Mouse (Mus musculus): ENCODE data around the gene Rasal2. TPM values are rescaled to one million over a fixed set of nuclear protein-coding genes. Genes with fewer than 3 reads are reported as not detected.

Gene Rasal2
- polyA plus RNA-seq, 2 experiments, result 0.58 to 1.1 TPM

DNA sequence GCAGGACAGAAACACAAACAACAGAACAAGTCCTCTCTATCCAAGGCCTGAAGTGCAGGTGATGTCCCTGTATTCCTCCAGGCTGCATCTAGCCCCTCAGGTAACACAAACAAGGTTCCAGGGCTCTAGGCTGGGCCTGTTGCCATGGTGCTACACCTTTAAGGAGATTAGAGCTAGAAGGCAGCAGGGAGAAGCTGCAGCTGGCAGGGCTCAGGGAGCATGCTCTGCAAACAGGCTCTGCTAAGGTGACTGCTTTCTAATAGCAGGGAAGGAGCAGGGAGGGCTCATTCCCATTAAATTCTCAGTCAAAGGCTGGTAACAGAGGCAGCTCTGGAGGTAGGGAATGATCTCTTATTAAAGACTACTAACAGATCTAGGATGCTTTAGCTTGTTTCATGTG is 231.3 kb downstream of the Rasal2 start:
- ATAC-seq (ENCODE audit: insufficient read depth) (no peak), DNase-seq (ENCODE audit: low read depth in 3 of 3, low spot score in 3 of 3) (no peak)
- H3K4me2 ChIP-seq (ENCODE audit: low read depth), result no peak overlapping the region
- TF ChIP-seq CTCF (IDR thresholded peaks at IDR 0.05; ENCODE audit: low read depth) (no peak), EP300 (IDR thresholded peaks at IDR 0.05; ENCODE audit: low read depth) (no peak)
- H3K36me3 ChIP-seq (replicated peaks; ENCODE audit: control insufficient read depth, insufficient read depth, low read depth), result no peaks in the 10 kb centered on the region
- H3K9me3 ChIP-seq (ENCODE audit: control insufficient read depth, low read length), result no peaks in the 10 kb centered on the region
- H3K27me3 ChIP-seq (ENCODE audit: control insufficient read depth, insufficient read depth, low read length), result no peaks in the 10 kb centered on the region
- no peak overlapping the region for H3K9ac ChIP-seq (replicated peaks)
- H3K4me3 ChIP-seq (ENCODE audit: insufficient read depth in 1 of 2, low read depth in 2 of 2, low read length in 2 of 2), result no peak overlapping the region
- no peaks in the 10 kb centered on the region for H3K4me1 ChIP-seq (replicated peaks; ENCODE audit: control insufficient read depth in 2 of 2, insufficient read depth in 2 of 2, low read length in 1 of 2)
- H3K27ac ChIP-seq, result no peak overlapping the region

GRCm38 (mm10) chr1:157178988-157179764 is 233.2 kb downstream of the Rasal2 start:
- Histone ChIP-seq H3K4me2 (ENCODE audit: low read depth) (no peak overlapping the region), H3K36me3 (replicated peaks; ENCODE audit: control insufficient read depth, insufficient read depth, low read depth) (no peaks in the 10 kb centered on the region), H3K4me3 (ENCODE audit: insufficient read depth in 1 of 2, low read depth in 2 of 2, low read length in 2 of 2) (no peak overlapping the region), H3K9ac (replicated peaks) (no peak overlapping the region), H3K27ac (no peak overlapping the region), H3K9me3 (ENCODE audit: control insufficient read depth, low read length) (no peaks in the 10 kb centered on the region), H3K27me3 (ENCODE audit: control insufficient read depth, insufficient read depth, low read length) (no peaks in the 10 kb centered on the region), H3K4me1 (replicated peaks; ENCODE audit: control insufficient read depth in 2 of 2, insufficient read depth in 2 of 2, low read length in 1 of 2) (no peaks in the 10 kb centered on the region)
- ATAC-seq (ENCODE audit: insufficient read depth) (no peak), DNase-seq (ENCODE audit: low read depth in 3 of 3, low spot score in 3 of 3) (no peak)
- TF ChIP-seq CTCF (IDR thresholded peaks at IDR 0.05; ENCODE audit: low read depth), result no peak
- TF ChIP-seq EP300 (IDR thresholded peaks at IDR 0.05; ENCODE audit: low read depth), result no peak
- WGBS (ENCODE audit: insufficient replicate concordance), result 50% methylated on average over 9 of the region's 9 CpGs

GRCm38 (mm10) chr1:157169292-157169691 is 243.1 kb downstream of the Rasal2 start:
- Histone ChIP-seq H3K27ac (no peak overlapping the region), H3K9me3 (ENCODE audit: control insufficient read depth, low read length) (no peaks in the 10 kb centered on the region), H3K36me3 (replicated peaks; ENCODE audit: control insufficient read depth, insufficient read depth, low read depth) (no peaks in the 10 kb centered on the region), H3K4me3 (ENCODE audit: insufficient read depth in 1 of 2, low read depth in 2 of 2, low read length in 2 of 2) (no peak overlapping the region), H3K4me2 (ENCODE audit: low read depth) (no peak overlapping the region), H3K9ac (replicated peaks) (no peak overlapping the region), H3K27me3 (ENCODE audit: control insufficient read depth, insufficient read depth, low read length) (no peaks in the 10 kb centered on the region), H3K4me1 (replicated peaks; ENCODE audit: control insufficient read depth in 2 of 2, insufficient read depth in 2 of 2, low read length in 1 of 2) (no peaks in the 10 kb centered on the region)
- 81% methylated on average over 8 of the region's 8 CpGs for WGBS (ENCODE audit: insufficient replicate concordance)
- TF ChIP-seq CTCF (IDR thresholded peaks at IDR 0.05; ENCODE audit: low read depth) (no peak), EP300 (IDR thresholded peaks at IDR 0.05; ENCODE audit: low read depth) (no peak)
- ATAC-seq (ENCODE audit: insufficient read depth) (no peak), DNase-seq (ENCODE audit: low read depth in 3 of 3, low spot score in 3 of 3) (no peak)

- 61% methylated on average over 7 of the region's 7 CpGs for WGBS (ENCODE audit: insufficient replicate concordance)
- TF ChIP-seq EP300 (IDR thresholded peaks at IDR 0.05; ENCODE audit: low read depth) (no peak), CTCF (IDR thresholded peaks at IDR 0.05; ENCODE audit: low read depth) (no peak)
Observed at GRCm38 (mm10) chr1:157168891-157169290, 243.5 kb downstream of the Rasal2 start.

DNA sequence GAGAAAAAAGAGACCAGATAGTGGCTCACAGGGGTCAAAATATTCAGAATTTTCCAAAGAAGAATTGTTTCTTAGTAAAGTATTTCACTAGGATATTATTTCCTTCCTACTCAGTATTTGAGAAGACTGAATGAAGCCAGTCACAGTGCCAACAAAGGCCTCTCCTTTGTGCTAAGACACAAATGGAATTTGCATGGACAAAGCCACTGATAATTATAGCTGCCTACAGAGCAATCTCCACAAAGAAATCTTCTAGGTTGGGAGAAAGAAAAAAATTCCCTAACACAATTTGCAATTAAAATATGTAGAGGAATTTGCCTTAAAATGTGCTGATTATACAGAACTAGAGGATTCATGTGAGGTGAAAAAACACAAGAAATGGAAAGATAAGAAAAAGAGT is 258.6 kb downstream of the Rasal2 start:
- Histone ChIP-seq H3K4me3 (ENCODE audit: insufficient read depth in 1 of 2, low read depth in 2 of 2, low read length in 2 of 2) (no peak overlapping the region), H3K9me3 (ENCODE audit: control insufficient read depth, low read length) (no peaks in the 10 kb centered on the region), H3K9ac (replicated peaks) (no peak overlapping the region), H3K27me3 (ENCODE audit: control insufficient read depth, insufficient read depth, low read length) (no peaks in the 10 kb centered on the region), H3K36me3 (replicated peaks; ENCODE audit: control insufficient read depth, insufficient read depth, low read depth) (no peaks in the 10 kb centered on the region), H3K4me1 (replicated peaks; ENCODE audit: control insufficient read depth in 2 of 2, insufficient read depth in 2 of 2, low read length in 1 of 2) (no peaks in the 10 kb centered on the region), H3K27ac (no peak overlapping the region), H3K4me2 (ENCODE audit: low read depth) (no peak overlapping the region)
- DNase-seq (ENCODE audit: low read depth in 3 of 3, low spot score in 3 of 3) (no peak), ATAC-seq (ENCODE audit: insufficient read depth) (no peak)
- no peak for TF ChIP-seq CTCF (IDR thresholded peaks at IDR 0.05; ENCODE audit: low read depth)
- no peak for TF ChIP-seq EP300 (IDR thresholded peaks at IDR 0.05; ENCODE audit: low read depth)

More at GRCm38 (mm10) chr1:157168891-157169290, 243.5 kb downstream of the Rasal2 start:
- Histone ChIP-seq H3K4me3 (ENCODE audit: insufficient read depth in 1 of 2, low read depth in 2 of 2, low read length in 2 of 2) (no peak overlapping the region), H3K9ac (replicated peaks) (no peak overlapping the region), H3K27me3 (ENCODE audit: control insufficient read depth, insufficient read depth, low read length) (no peaks in the 10 kb centered on the region), H3K4me2 (ENCODE audit: low read depth) (no peak overlapping the region), H3K9me3 (ENCODE audit: control insufficient read depth, low read length) (no peaks in the 10 kb centered on the region), H3K36me3 (replicated peaks; ENCODE audit: control insufficient read depth, insufficient read depth, low read depth) (no peaks in the 10 kb centered on the region), H3K4me1 (replicated peaks; ENCODE audit: control insufficient read depth in 2 of 2, insufficient read depth in 2 of 2, low read length in 1 of 2) (no peaks in the 10 kb centered on the region), H3K27ac (no peak overlapping the region)
- ATAC-seq (ENCODE audit: insufficient read depth), result no peak
- DNase-seq (ENCODE audit: low read depth in 3 of 3, low spot score in 3 of 3), result no peak
